Mouse (Mus musculus) liver, embryonic 15.5 days (tissue): ENCODE data around the gene Rfx7. TPM values are rescaled to one million over a fixed set of nuclear protein-coding genes. Genes with fewer than 3 reads are reported as not detected.

Experiments
- ATAC-seq: fragments of 200-750 bp; cut with Nextera tagmentation; 2 replicates; pipeline ENCODE4 v1.8.0; 2017; ENCODE audit warnings: moderate number of reproducible peaks, mild to moderate bottlenecking, moderate library complexity; ENCODE audit not compliant: insufficient read depth
- H3K27ac ChIP-seq: fragments of 300-500 bp; sonication (generic); replicated peaks from 2 replicates; pipeline ENCODE4 v1.5.1; 2015; ENCODE audit warnings: mild to moderate bottlenecking, inconsistent platforms
- H3K27me3 ChIP-seq: fragments of 300-500 bp; sonication (generic); 2 replicates; pipeline ENCODE4 v1.6.1; 2015; ENCODE audit warnings: mild to moderate bottlenecking, inconsistent platforms
- H3K36me3 ChIP-seq: fragments of 300-500 bp; sonication (generic); replicated peaks from 2 replicates; pipeline ENCODE4 v1.6.1; 2015; ENCODE audit warnings: moderate library complexity, mild to moderate bottlenecking, inconsistent platforms
- H3K4me1 ChIP-seq: fragments of 300-500 bp; sonication (generic); replicated peaks from 2 replicates; pipeline ENCODE4 v1.6.1; 2015; ENCODE audit warnings: inconsistent platforms
- H3K4me2 ChIP-seq: fragments of 300-500 bp; sonication (generic); 2 replicates; pipeline ENCODE4 v1.6.1; 2015; ENCODE audit warnings: moderate library complexity, mild to moderate bottlenecking, inconsistent platforms
- H3K4me3 ChIP-seq: fragments of 300-500 bp; sonication (generic); replicated peaks from 2 replicates; pipeline ENCODE4 v1.5.1; 2015; ENCODE audit warnings: mild to moderate bottlenecking, inconsistent platforms
- H3K9ac ChIP-seq: fragments of 300-500 bp; sonication (generic); 2 replicates; pipeline ENCODE4 v1.6.1; 2015; ENCODE audit warnings: moderate library complexity, mild to moderate bottlenecking, inconsistent platforms
- H3K9me3 ChIP-seq: fragments of 300-500 bp; sonication (generic); replicated peaks from 2 replicates; pipeline ENCODE4 v1.6.1; 2016; ENCODE audit warnings: inconsistent platforms
- WGBS: fragments of 180-500 bp; shearing (Covaris S2); methylation state at CpG from one replicate; pipeline ENCODE4 v1.1.7; 2015; ENCODE audit warnings: mixed read lengths; ENCODE audit not compliant: insufficient replicate concordance; 5-methylcytosine and 5-hydroxymethylcytosine counted together
- polyA plus RNA-seq: library from polyadenylated mRNA; unstranded; fragments of >200 nt; fragmentation: Nextera tagmentation; extraction: Ambion mirVana; gene quantifications from 2 replicates; pipeline ENCODE4 v1.2.1, GENCODE M21; 2015

Gene Rfx7
- 2.3 TPM in 2 replicates for polyA plus RNA-seq

GRCm38 (mm10) chr9:72531996-72532380 is at the start of gene Rfx7:
TSS of gene Rfx7 (plus strand) at chr9:72532240.
- 0 out of 2 replicates have a peak, but pooled peaks cover 6% of the 10 kb centered on the region for H3K27me3 ChIP-seq

GRCm38 (mm10) chr9:72488523-72488922 is 43.5 kb upstream of the Rfx7 start:
- ATAC-seq = no peak
- H3K36me3 ChIP-seq = no peaks in the 10 kb centered on the region; the same call in 1 of the 2 replicates
- H3K4me2 ChIP-seq = no peak overlapping the region
- no peaks in the 10 kb centered on the region for H3K27me3 ChIP-seq
- no peak overlapping the region for H3K27ac ChIP-seq
- no peak overlapping the region for H3K4me3 ChIP-seq
- no peaks in the 10 kb centered on the region for H3K9me3 ChIP-seq
- peaks cover 24% of the 10 kb centered on the region for H3K4me1 ChIP-seq
- H3K9ac ChIP-seq = no peak overlapping the region

More at GRCm38 (mm10) chr9:72531996-72532380, at the start of gene Rfx7:
- peak; percentile 88 for ATAC-seq
- Histone ChIP-seq H3K4me1 (peaks cover 30% of the 10 kb centered on the region), H3K36me3 (no peaks in the 10 kb centered on the region), H3K4me2 (peak within 1 kb of the TSS; percentile 96), H3K4me3 (peak within 1 kb of the TSS; percentile 92), H3K27ac (peak within 1 kb of the TSS; percentile 93), H3K9me3 (no peaks in the 10 kb centered on the region), H3K9ac (peak within 1 kb of the TSS; percentile 95)
- 1% methylated on average over 57 of the region's 63 CpGs for WGBS

GRCm38 (mm10) chr9:72489131-72489530 is 42.9 kb upstream of the Rfx7 start:
- Histone ChIP-seq H3K4me1 (peaks cover 24% of the 10 kb centered on the region), H3K9ac (no peak overlapping the region), H3K27me3 (no peaks in the 10 kb centered on the region), H3K9me3 (no peaks in the 10 kb centered on the region), H3K27ac (0 out of 2 replicates have a peak overlapping the region, but pooled peaks have one; percentile 16), H3K4me2 (peak overlapping the region; percentile 10; the same call in 1 of the 2 replicates), H3K4me3 (no peak overlapping the region), H3K36me3 (no peaks in the 10 kb centered on the region; the same call in 1 of the 2 replicates)
- 76% methylated on average over 5 of the region's 5 CpGs for WGBS
- ATAC-seq = no peak

GRCm38 (mm10) chr9:72491559-72492193 is 40.4 kb upstream of the Rfx7 start:
- WGBS = 0% methylated on average over 32 of the region's 32 CpGs
- Histone ChIP-seq H3K4me3 (peak overlapping the region; percentile 85), H3K36me3 (no peaks in the 10 kb centered on the region; the same call in 1 of the 2 replicates), H3K27ac (peak overlapping the region; percentile 80), H3K27me3 (no peaks in the 10 kb centered on the region), H3K9me3 (no peaks in the 10 kb centered on the region), H3K9ac (peak overlapping the region; percentile 57), H3K4me2 (peak overlapping the region; percentile 91), H3K4me1 (peaks cover 24% of the 10 kb centered on the region)
- peak; percentile 89 for ATAC-seq

DNA sequence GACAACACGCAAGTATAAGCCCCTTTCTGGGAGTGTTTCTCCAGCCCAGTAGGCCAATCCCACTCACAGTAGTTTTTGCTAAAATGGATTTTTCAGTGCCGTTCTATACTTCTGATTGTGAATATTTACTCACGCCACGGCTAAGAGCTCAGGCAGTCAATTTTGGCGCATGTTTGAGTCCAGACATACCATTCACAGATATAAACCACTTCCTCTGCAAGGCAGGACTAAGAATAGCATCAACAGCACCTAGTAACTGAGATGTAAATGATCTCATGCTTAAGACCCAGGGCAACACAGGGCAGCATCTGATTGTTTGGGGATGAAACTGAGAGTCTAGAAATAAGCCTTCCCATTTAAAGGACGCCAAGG is 39.9 kb upstream of the Rfx7 start, which contains the start of gene Tex9:
Gene Tex9 (minus strand): TSS at position 19 of the 372 bp plus-strand sequence.
- ATAC-seq = peak; percentile 30; the same call in 1 of the 2 replicates
- peak within 1 kb of the TSS; percentile 85 for H3K4me3 ChIP-seq
- 4% methylated on average over 6 of the region's 6 CpGs for WGBS

GRCm38 (mm10) chr9:72493465-72493864 is 38.6 kb upstream of the Rfx7 start:
- Histone ChIP-seq H3K9ac (no peak overlapping the region), H3K4me1 (peaks cover 24% of the 10 kb centered on the region), H3K36me3 (no peaks in the 10 kb centered on the region), H3K9me3 (no peaks in the 10 kb centered on the region), H3K4me2 (no peak overlapping the region), H3K27ac (no peak overlapping the region), H3K27me3 (0 out of 2 replicates have a peak, but pooled peaks cover 5% of the 10 kb centered on the region), H3K4me3 (no peak overlapping the region)
- WGBS = 50% methylated on average over 2 of the region's 2 CpGs
- ATAC-seq = no peak

More for the DNA sequence above, 39.9 kb upstream of the Rfx7 start, which contains the start of gene Tex9:
- Histone ChIP-seq H3K27ac (peak within 1 kb of the TSS; percentile 80), H3K4me1 (peaks cover 24% of the 10 kb centered on the region), H3K4me2 (peak within 1 kb of the TSS; percentile 91), H3K27me3 (0 out of 2 replicates have a peak, but pooled peaks cover under 1% of the 10 kb centered on the region), H3K9ac (peak within 1 kb of the TSS; percentile 57), H3K36me3 (no peaks in the 10 kb centered on the region), H3K9me3 (no peaks in the 10 kb centered on the region)

- Histone ChIP-seq H3K36me3 (no peaks in the 10 kb centered on the region), H3K4me1 (peaks cover 20% of the 10 kb centered on the region), H3K27me3 (0 out of 2 replicates have a peak, but pooled peaks cover 5% of the 10 kb centered on the region), H3K9ac (no peak overlapping the region), H3K4me2 (no peak overlapping the region), H3K4me3 (no peak overlapping the region), H3K9me3 (no peaks in the 10 kb centered on the region), H3K27ac (no peak overlapping the region)
- 80% methylated on average over 3 of the region's 3 CpGs for WGBS
- no peak for ATAC-seq
Observed at GRCm38 (mm10) chr9:72493984-72494685, 37.9 kb upstream of the Rfx7 start.

GRCm38 (mm10) chr9:72496691-72497090 is 35.3 kb upstream of the Rfx7 start:
- peaks cover 9% of the 10 kb centered on the region for H3K4me1 ChIP-seq
- 64% methylated on average over 2 of the region's 2 CpGs for WGBS

DNA sequence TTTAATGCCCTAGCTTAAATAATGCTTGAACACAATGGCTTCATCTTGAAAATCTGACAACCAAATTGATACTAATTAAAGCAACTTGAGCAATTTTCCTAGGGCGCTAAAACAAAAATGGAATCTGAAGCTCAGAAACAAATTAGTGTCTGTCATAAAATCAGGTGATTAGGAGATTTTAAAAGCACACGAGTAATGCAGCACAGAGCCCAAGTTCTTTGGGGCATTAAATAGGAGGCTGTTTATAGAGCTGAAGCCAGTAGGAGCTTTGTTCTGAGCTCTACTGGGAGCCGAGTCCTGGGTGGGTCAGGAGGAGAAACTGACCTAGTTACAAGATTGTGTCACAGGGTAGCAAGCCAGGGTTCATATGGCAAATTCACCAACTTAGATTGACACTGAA is 34.9 kb upstream of the Rfx7 start:
- H3K27ac ChIP-seq = no peak overlapping the region
- H3K4me3 ChIP-seq = no peak overlapping the region
- no peak overlapping the region for H3K4me2 ChIP-seq
- 0 out of 2 replicates have a peak, but pooled peaks cover 5% of the 10 kb centered on the region for H3K27me3 ChIP-seq
- no peaks in the 10 kb centered on the region for H3K9me3 ChIP-seq
- H3K4me1 ChIP-seq = peaks cover 5% of the 10 kb centered on the region
- H3K9ac ChIP-seq = no peak overlapping the region
- WGBS = 62% methylated on average over 3 of the region's 3 CpGs
- ATAC-seq = no peak
- no peaks in the 10 kb centered on the region for H3K36me3 ChIP-seq

More at GRCm38 (mm10) chr9:72496691-72497090, 35.3 kb upstream of the Rfx7 start:
- Histone ChIP-seq H3K4me2 (no peak overlapping the region), H3K27me3 (0 out of 2 replicates have a peak, but pooled peaks cover 5% of the 10 kb centered on the region), H3K9me3 (no peaks in the 10 kb centered on the region), H3K27ac (no peak overlapping the region), H3K9ac (no peak overlapping the region), H3K4me3 (no peak overlapping the region), H3K36me3 (no peaks in the 10 kb centered on the region)
- ATAC-seq = no peak

DNA sequence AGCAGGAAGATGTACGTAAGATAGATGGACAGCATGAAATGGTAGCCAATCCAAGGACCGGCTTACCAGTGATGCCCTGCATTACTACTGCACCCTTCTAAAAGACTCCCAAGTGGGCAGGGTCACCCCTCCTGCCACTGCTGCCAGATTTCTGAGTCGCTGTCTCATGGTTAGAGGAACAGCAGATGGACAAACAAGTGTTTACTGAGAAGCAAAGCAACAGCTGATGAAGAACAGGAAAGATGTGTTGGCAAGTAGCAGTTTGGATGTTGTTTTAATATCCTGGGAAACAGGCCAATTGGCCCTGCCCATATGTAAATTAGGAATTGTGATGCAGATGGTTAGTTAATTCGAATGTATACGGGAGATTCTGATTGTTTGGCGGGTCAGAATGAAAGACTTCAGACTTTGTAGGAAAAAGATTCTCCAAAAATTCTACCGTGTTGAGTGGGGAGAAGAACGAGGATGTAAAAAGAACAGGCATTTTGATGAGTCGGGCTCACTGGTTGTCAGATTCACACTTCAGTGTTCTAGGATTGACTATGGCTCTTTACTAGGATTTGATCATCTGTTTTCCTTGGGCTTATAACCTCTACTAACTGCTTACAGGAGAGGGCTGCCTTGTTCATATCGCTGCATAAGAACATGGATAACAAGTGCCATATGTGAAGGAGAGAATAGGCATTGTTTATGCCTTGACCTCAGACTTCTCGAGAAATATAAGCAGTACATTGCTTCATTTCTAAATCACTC is 19.6 kb upstream of the Rfx7 start:
- Histone ChIP-seq H3K9ac (no peak overlapping the region), H3K27ac (no peak overlapping the region), H3K36me3 (no peaks in the 10 kb centered on the region), H3K4me3 (no peak overlapping the region), H3K4me1 (no peaks in the 10 kb centered on the region), H3K27me3 (no peaks in the 10 kb centered on the region), H3K4me2 (no peak overlapping the region), H3K9me3 (no peaks in the 10 kb centered on the region)
- WGBS = 60% methylated on average over 11 of the region's 11 CpGs
- ATAC-seq = no peak

DNA sequence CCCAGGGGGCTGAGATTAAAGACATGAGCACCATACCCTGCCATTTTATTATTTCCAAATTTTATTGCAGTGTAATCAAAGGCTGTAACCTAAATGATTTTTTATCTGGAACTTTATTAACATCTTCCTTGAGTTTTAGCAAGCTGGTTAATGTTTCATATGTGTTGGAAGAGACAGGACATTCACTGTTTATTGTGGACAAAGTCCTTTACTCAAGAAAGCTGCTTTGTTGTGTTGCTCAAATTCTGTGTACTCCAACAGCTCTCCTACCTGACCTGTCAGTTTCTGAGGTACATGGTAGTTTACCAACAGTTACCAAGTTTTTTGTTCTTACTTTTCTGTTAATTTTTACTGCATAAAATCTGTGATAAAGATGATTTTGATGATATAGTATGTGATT is 16.7 kb upstream of the Rfx7 start:
- no peak for ATAC-seq
- no peaks in the 10 kb centered on the region for H3K4me1 ChIP-seq
- H3K4me2 ChIP-seq = no peak overlapping the region

More for the DNA sequence above, 16.7 kb upstream of the Rfx7 start:
- Histone ChIP-seq H3K9me3 (no peaks in the 10 kb centered on the region), H3K9ac (no peak overlapping the region), H3K27ac (no peak overlapping the region), H3K4me3 (no peak overlapping the region), H3K27me3 (no peaks in the 10 kb centered on the region), H3K36me3 (no peaks in the 10 kb centered on the region)
